Mouse (Mus musculus): Measurements from ENCODE around the gene Wdr91. TPM values are rescaled to one million over a fixed set of nuclear protein-coding genes. Genes with fewer than 3 reads are reported as not detected.

Gene Wdr91
- polyA plus RNA-seq, 3 experiments from 2014 or later: 15.2 to 23.5 (median 19.1) TPM

- ATAC-seq: peak; percentile 69
These were observed 48.3 kb downstream of the Wdr91 start for GRCm38 (mm10) chr6:34862381-34862780.

- ATAC-seq: no peak
These were observed 49.1 kb downstream of the Wdr91 start for GRCm38 (mm10) chr6:34861546-34862053.

DNA sequence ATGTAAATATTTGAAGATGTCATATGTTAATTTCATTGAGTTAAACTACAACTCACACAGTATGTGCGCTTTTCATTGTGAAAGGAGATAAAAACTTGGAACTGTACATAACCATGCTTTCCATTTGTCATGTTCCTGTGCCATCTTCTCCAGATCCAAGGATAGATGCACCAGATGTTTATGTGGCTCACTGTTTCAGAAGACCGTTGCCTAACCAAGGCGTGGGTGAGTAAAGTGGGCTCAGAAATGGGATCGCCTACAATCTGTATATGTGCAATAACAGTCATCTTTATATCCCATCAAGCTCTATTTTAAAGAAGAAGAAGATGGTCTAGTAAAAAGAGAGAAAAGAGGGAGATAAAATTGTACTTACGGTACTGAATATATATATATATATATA, 78.3 kb downstream of the Wdr91 start:
- ATAC-seq: no peak

Other genes starting within 250 kb of the Wdr91 start
- 1 to 10 TPM; 1.7 to 2.6 (median 2.3) TPM for gene Agbl3, start 130.4 kb downstream of the Wdr91 start, polyA plus RNA-seq (2017; shearing (Covaris generic))
- gene Tmem140, start 47.7 kb downstream of the Wdr91 start, polyA plus RNA-seq (2017; shearing (Covaris generic)): 10 to 100 TPM; 16.8 to 30.9 (median 17.3) TPM
- 1 to 10 TPM; 5.7 to 6.7 (median 6.5) TPM for gene Cyren, start 32.8 kb downstream of the Wdr91 start, polyA plus RNA-seq (2017; shearing (Covaris generic))
- not detected for gene Stra8, start 9.3 kb upstream of the Wdr91 start, polyA plus RNA-seq (2017; shearing (Covaris generic))
- under 1 TPM in 1 of 3 experiments, not detected in 2; 0.59 TPM for gene Slc23a4, start 77.5 kb upstream of the Wdr91 start, polyA plus RNA-seq (2017; shearing (Covaris generic))
- 10 to 100 TPM; 47.0 to 73.9 (median 50.1) TPM for gene Cnot4, start 222.8 kb upstream of the Wdr91 start, polyA plus RNA-seq (2017; shearing (Covaris generic))

Measured in inflammation-experienced regulatory T-cells, adult 6 months (primary cell).